ENCODE assay signal across 24 mouse cellular contexts in genomic region chr8:93561271-93561670, GRCm38 (mm10). TPM values are rescaled to one million over a fixed set of nuclear protein-coding genes. Genes with fewer than 3 reads are reported as not detected.
DNase-seq lines count a peak whose midpoint lies in the region; ATAC-seq lines count a peak whose summit lies in the region.
"Had no signal": no experiment of that assay in that cellular context is flagged by ENCODE, and none has a peak within 500 bp of the region (broad histone marks: within the 10 kb centered on the region; RNA-seq: fewer than 3 reads in every experiment).

No protein-coding gene starts in this region.

- H3K27ac ChIP-seq in forebrain, embryonic 10.5 days = no peak overlapping the region
- no peak overlapping the region for H3K27ac ChIP-seq in forebrain, embryonic 13.5 days
- H3K27ac ChIP-seq: embryonic facial prominence, embryonic 13.5 days; hindbrain, embryonic 13.5 days; hindbrain, postnatal 0 days had no signal

- H3K9me3 ChIP-seq in forebrain, embryonic 10.5 days = no peaks in the 10 kb centered on the region
- H3K9me3 ChIP-seq in forebrain, embryonic 13.5 days (replicated peaks) = no peaks in the 10 kb centered on the region
- H3K9me3 ChIP-seq: embryonic facial prominence, embryonic 13.5 days; hindbrain, embryonic 13.5 days had no signal

- H3K36me3 ChIP-seq in forebrain, embryonic 10.5 days (replicated peaks) = no peaks in the 10 kb centered on the region
- no peaks in the 10 kb centered on the region for H3K36me3 ChIP-seq in forebrain, embryonic 13.5 days (ENCODE audit: poor library complexity, severe bottlenecking)
- H3K36me3 ChIP-seq: embryonic facial prominence, embryonic 13.5 days; G1E; hindbrain, embryonic 13.5 days had no signal

- H3K27me3 ChIP-seq in forebrain, embryonic 10.5 days (ENCODE audit: poor library complexity, severe bottlenecking) = no peaks in the 10 kb centered on the region
- no peaks in the 10 kb centered on the region for H3K27me3 ChIP-seq in forebrain, embryonic 13.5 days
- H3K27me3 ChIP-seq: embryonic facial prominence, embryonic 13.5 days; hindbrain, embryonic 13.5 days had no signal

- peak; percentile 3 for DNase-seq in forebrain, embryonic 10.5 days (ENCODE audit: extremely low spot score, low spot score)
- DNase-seq in heart, adult 11 months = peak; percentile 25
- DNase-seq in heart, postnatal 4 days = no peak
- DNase-seq in right cerebral cortex, postnatal 25 days = peak; percentile 23
- no peak for DNase-seq in right cerebral cortex, postnatal 14 days
- no peak for DNase-seq in urinary bladder, postnatal 10 days (ENCODE audit: low spot score)
- DNase-seq: adrenal gland, postnatal 10 days; B cell, adult 2 months; cerebellum, adult 11-12 months; cerebellum, adult 9-10 months; cerebellum, postnatal 25 days; gastrocnemius, postnatal 14 days; heart, postnatal 10 days; kidney, adult 11 months had no signal

- H3K4me3 ChIP-seq in forebrain, embryonic 10.5 days = no peak overlapping the region
- no peak overlapping the region for H3K4me3 ChIP-seq in forebrain, embryonic 13.5 days
- H3K4me3 ChIP-seq: embryonic facial prominence, embryonic 13.5 days; hindbrain, embryonic 13.5 days had no signal

- ATAC-seq in forebrain, embryonic 13.5 days = no peak
- ATAC-seq: CD4-positive, CD25-positive, alpha-beta regulatory T cell, adult 4 months; forebrain, embryonic 14.5 days; hindbrain, postnatal 0 days had no signal

- H3K9ac ChIP-seq in forebrain, embryonic 13.5 days = no peak overlapping the region
- H3K9ac ChIP-seq: embryonic facial prominence, embryonic 13.5 days; hindbrain, embryonic 13.5 days had no signal

- peaks cover 7% of the 10 kb centered on the region for H3K4me1 ChIP-seq in forebrain, embryonic 10.5 days
- H3K4me1 ChIP-seq in forebrain, embryonic 13.5 days = peaks cover 6% of the 10 kb centered on the region
- H3K4me1 ChIP-seq: embryonic facial prominence, embryonic 13.5 days; hindbrain, embryonic 13.5 days had no signal

- H3K4me2 ChIP-seq in forebrain, embryonic 13.5 days = no peak overlapping the region
- H3K4me2 ChIP-seq: embryonic facial prominence, embryonic 13.5 days; hindbrain, embryonic 13.5 days had no signal

- 84% methylated on average over 3 of the region's 3 CpGs for WGBS in forebrain, embryonic 10.5 days
- WGBS in forebrain, embryonic 13.5 days = 85% methylated on average over 3 of the region's 3 CpGs

RNA-seq across cellular contexts. Expression of gene Ces5a, which starts 25.6 kb away (rescaled TPM):
- not detected in 2 replicates for polyA plus RNA-seq in forebrain, embryonic 10.5 days (2016; fragmentation: Nextera tagmentation; extraction: Ambion mirVana)
- 0.10 and 0.31 TPM in 2 replicates for polyA plus RNA-seq in forebrain, embryonic 13.5 days (2015; fragmentation: Nextera tagmentation; extraction: Ambion mirVana)
- total RNA-seq in heart, postnatal 4 days (2021) = under 1 TPM; 0.18 to 0.62 TPM
- total RNA-seq: adrenal gland, postnatal 4 days; G1E; heart, postnatal 10 days; hematopoietic stem cell, adult 5-6 weeks had no signal
- polyA plus RNA-seq: CD4-positive, CD25-positive, alpha-beta regulatory T cell, adult 4 months; embryonic facial prominence, embryonic 13.5 days; G1E; intestine, embryonic 14.5 days had no signal

Comparison
In these comparisons a context has a peak if more than half of its experiments do, and no peak if none do; other contexts are left out.
1. DNase-seq: peak in forebrain, embryonic 10.5 days (single experiment), heart, adult 11 months (single experiment) and right cerebral cortex, postnatal 25 days (single experiment); none in heart, postnatal 4 days (single experiment), right cerebral cortex, postnatal 14 days (single experiment) and urinary bladder, postnatal 10 days (single experiment).